Mouse (Mus musculus): ENCODE results near the gene Zfp574. TPM values are rescaled to one million over a fixed set of nuclear protein-coding genes. Genes with fewer than 3 reads are reported as not detected.

Gene Zfp574
- polyA plus RNA-seq (2012; rRNA removed) = 65.0 and 68.8 TPM in 2 replicates

- Histone ChIP-seq H3K36me3 (ENCODE audit: control insufficient read depth, insufficient read depth, low read length) (no peaks in the 10 kb centered on the region), H3K27me3 (ENCODE audit: control insufficient read depth, insufficient read depth, low read length) (no peaks in the 10 kb centered on the region; the same call in 1 of the 2 replicates), H3K27ac (ENCODE audit: control insufficient read depth, insufficient read depth, low read length) (no peak within 1 kb of the TSS), H3K4me3 (ENCODE audit: control insufficient read depth, insufficient read depth, low read length) (peak within 1 kb of the TSS; percentile 25), H3K4me1 (replicated peaks; ENCODE audit: control insufficient read depth, insufficient read depth, low read length) (peaks cover 12% of the 10 kb centered on the region)
- WGBS = 20% methylated on average over 27 of the region's 28 CpGs
- DNase-seq = no peak
- no peak for TF ChIP-seq CTCF (IDR thresholded peaks at IDR 0.05; ENCODE audit: borderline replicate concordance, control insufficient read depth, extremely low read depth, insufficient read depth, low read length, poor library complexity)
- TF ChIP-seq POLR2A (IDR thresholded peaks at IDR 0.05; ENCODE audit: control insufficient read depth, extremely low read depth, insufficient read depth, low read length, poor library complexity) = no peak
These were observed at the start of gene Zfp574, which contains the start of gene Grik5 for GRCm38 (mm10) chr7:25071979-25072715. Gene Zfp574, plus strand, starts transcription at chr7:25072567. Gene Grik5, minus strand, starts transcription at chr7:25072346.

- H3K4me3 ChIP-seq (ENCODE audit: control insufficient read depth, insufficient read depth, low read length) = no peak overlapping the region
- TF ChIP-seq CTCF (IDR thresholded peaks at IDR 0.05; ENCODE audit: borderline replicate concordance, control insufficient read depth, extremely low read depth, insufficient read depth, low read length, poor library complexity) = no peak
- no peak for TF ChIP-seq POLR2A (IDR thresholded peaks at IDR 0.05; ENCODE audit: control insufficient read depth, extremely low read depth, insufficient read depth, low read length, poor library complexity)
- no peaks in the 10 kb centered on the region for H3K27me3 ChIP-seq (ENCODE audit: control insufficient read depth, insufficient read depth, low read length)
- H3K4me1 ChIP-seq (replicated peaks; ENCODE audit: control insufficient read depth, insufficient read depth, low read length) = no peaks in the 10 kb centered on the region
- no peaks in the 10 kb centered on the region for H3K36me3 ChIP-seq (ENCODE audit: control insufficient read depth, insufficient read depth, low read length)
- WGBS = 85% methylated on average over 10 of the region's 10 CpGs
- H3K27ac ChIP-seq (ENCODE audit: control insufficient read depth, insufficient read depth, low read length) = no peak overlapping the region
- DNase-seq = no peak
These were observed 46.4 kb upstream of the Zfp574 start for GRCm38 (mm10) chr7:25025855-25026439.

GRCm38 (mm10) chr7:25026452-25026851 lies 45.9 kb upstream of the Zfp574 start:
- Histone ChIP-seq H3K27ac (ENCODE audit: control insufficient read depth, insufficient read depth, low read length) (no peak overlapping the region), H3K27me3 (ENCODE audit: control insufficient read depth, insufficient read depth, low read length) (no peaks in the 10 kb centered on the region), H3K4me1 (replicated peaks; ENCODE audit: control insufficient read depth, insufficient read depth, low read length) (no peaks in the 10 kb centered on the region), H3K36me3 (ENCODE audit: control insufficient read depth, insufficient read depth, low read length) (no peaks in the 10 kb centered on the region), H3K4me3 (ENCODE audit: control insufficient read depth, insufficient read depth, low read length) (no peak overlapping the region)
- DNase-seq = no peak
- 65% methylated on average over 7 of the region's 7 CpGs for WGBS
- TF ChIP-seq CTCF (IDR thresholded peaks at IDR 0.05; ENCODE audit: borderline replicate concordance, control insufficient read depth, extremely low read depth, insufficient read depth, low read length, poor library complexity) (no peak), POLR2A (IDR thresholded peaks at IDR 0.05; ENCODE audit: control insufficient read depth, extremely low read depth, insufficient read depth, low read length, poor library complexity) (no peak)

GRCm38 (mm10) chr7:25030032-25030753 lies 42.2 kb upstream of the Zfp574 start:
- Histone ChIP-seq H3K4me3 (ENCODE audit: control insufficient read depth, insufficient read depth, low read length) (no peak overlapping the region), H3K27me3 (ENCODE audit: control insufficient read depth, insufficient read depth, low read length) (no peaks in the 10 kb centered on the region), H3K36me3 (ENCODE audit: control insufficient read depth, insufficient read depth, low read length) (no peaks in the 10 kb centered on the region), H3K4me1 (replicated peaks; ENCODE audit: control insufficient read depth, insufficient read depth, low read length) (no peaks in the 10 kb centered on the region), H3K27ac (ENCODE audit: control insufficient read depth, insufficient read depth, low read length) (no peak overlapping the region)
- TF ChIP-seq CTCF (IDR thresholded peaks at IDR 0.05; ENCODE audit: borderline replicate concordance, control insufficient read depth, extremely low read depth, insufficient read depth, low read length, poor library complexity) (no peak), POLR2A (IDR thresholded peaks at IDR 0.05; ENCODE audit: control insufficient read depth, extremely low read depth, insufficient read depth, low read length, poor library complexity) (no peak)
- peak; percentile 80 for DNase-seq
- 73% methylated on average over 5 of the region's 5 CpGs for WGBS

- Histone ChIP-seq H3K27me3 (ENCODE audit: control insufficient read depth, insufficient read depth, low read length) (no peaks in the 10 kb centered on the region), H3K4me3 (ENCODE audit: control insufficient read depth, insufficient read depth, low read length) (no peak overlapping the region), H3K27ac (ENCODE audit: control insufficient read depth, insufficient read depth, low read length) (no peak overlapping the region), H3K36me3 (ENCODE audit: control insufficient read depth, insufficient read depth, low read length) (no peaks in the 10 kb centered on the region), H3K4me1 (replicated peaks; ENCODE audit: control insufficient read depth, insufficient read depth, low read length) (no peaks in the 10 kb centered on the region)
- 89% methylated on average over 3 of the region's 3 CpGs for WGBS
- no peak for TF ChIP-seq CTCF (IDR thresholded peaks at IDR 0.05; ENCODE audit: borderline replicate concordance, control insufficient read depth, extremely low read depth, insufficient read depth, low read length, poor library complexity)
- no peak for TF ChIP-seq POLR2A (IDR thresholded peaks at IDR 0.05; ENCODE audit: control insufficient read depth, extremely low read depth, insufficient read depth, low read length, poor library complexity)
- no peak for DNase-seq
These were observed 40.8 kb upstream of the Zfp574 start for GRCm38 (mm10) chr7:25031528-25031927.

- no peaks in the 10 kb centered on the region for H3K36me3 ChIP-seq (ENCODE audit: control insufficient read depth, insufficient read depth, low read length)
- DNase-seq = no peak
- no peak overlapping the region for H3K4me3 ChIP-seq (ENCODE audit: control insufficient read depth, insufficient read depth, low read length)
- 93% methylated on average over 4 of the region's 4 CpGs for WGBS
- H3K4me1 ChIP-seq (replicated peaks; ENCODE audit: control insufficient read depth, insufficient read depth, low read length) = no peaks in the 10 kb centered on the region
- no peak overlapping the region for H3K27ac ChIP-seq (ENCODE audit: control insufficient read depth, insufficient read depth, low read length)
- no peak for TF ChIP-seq POLR2A (IDR thresholded peaks at IDR 0.05; ENCODE audit: control insufficient read depth, extremely low read depth, insufficient read depth, low read length, poor library complexity)
- no peak for TF ChIP-seq CTCF (IDR thresholded peaks at IDR 0.05; ENCODE audit: borderline replicate concordance, control insufficient read depth, extremely low read depth, insufficient read depth, low read length, poor library complexity)
- no peaks in the 10 kb centered on the region for H3K27me3 ChIP-seq (ENCODE audit: control insufficient read depth, insufficient read depth, low read length)
These were observed 37.6 kb upstream of the Zfp574 start for GRCm38 (mm10) chr7:25034796-25035195.

Data from thymus, adult 2 months (tissue).